Mouse (Mus musculus) limb, embryonic 12.5 days (tissue): ENCODE measurements around the gene App. TPM values are rescaled to one million over a fixed set of nuclear protein-coding genes. Genes with fewer than 3 reads are reported as not detected.

Source experiments
- ATAC-seq: fragments of 200-750 bp; cut with Nextera tagmentation; 2 replicates; pipeline ENCODE4 v1.8.0; 2017; ENCODE audit warnings: low read depth, moderate TSS enrichment; ENCODE audit not compliant: insufficient number of reproducible peaks, insufficient read depth, low FRiP score, low TSS enrichment
- H3K27ac ChIP-seq: fragments of 300-500 bp; sonication (generic); 2 replicates; pipeline ENCODE4 v1.5.1; 2016; ENCODE audit warnings: mild to moderate bottlenecking, moderate library complexity
- H3K27me3 ChIP-seq: fragments of 300-500 bp; sonication (generic); 2 replicates; pipeline ENCODE4 v1.6.1; 2016; ENCODE audit warnings: mild to moderate bottlenecking, moderate library complexity
- H3K36me3 ChIP-seq: fragments of 300-500 bp; sonication (generic); 2 replicates; pipeline ENCODE4 v1.6.1; 2016; ENCODE audit warnings: mild to moderate bottlenecking, moderate library complexity
- H3K4me1 ChIP-seq: fragments of 300-500 bp; sonication (generic); replicated peaks from 2 replicates; pipeline ENCODE4 v1.6.1; 2016
- H3K4me2 ChIP-seq: fragments of 300-500 bp; sonication (generic); 2 replicates; pipeline ENCODE4 v1.6.1; 2016; ENCODE audit warnings: mild to moderate bottlenecking, moderate library complexity
- H3K4me3 ChIP-seq: fragments of 300-500 bp; sonication (generic); replicated peaks from 2 replicates; pipeline ENCODE4 v1.5.1; 2016; ENCODE audit warnings: mild to moderate bottlenecking
- H3K9ac ChIP-seq: fragments of 300-500 bp; sonication (generic); replicated peaks from 2 replicates; pipeline ENCODE4 v1.6.1; 2016; ENCODE audit warnings: mild to moderate bottlenecking, moderate library complexity
- H3K9me3 ChIP-seq: fragments of 300-500 bp; sonication (generic); 2 replicates; pipeline ENCODE4 v1.6.1; 2016; ENCODE audit warnings: mild to moderate bottlenecking, moderate library complexity
- whole genome bisulfite sequencing: fragments of 180-500 bp; shearing (Covaris S2); methylation state at CpG from one replicate; pipeline ENCODE4 v1.1.7; 2016; 5-methylcytosine and 5-hydroxymethylcytosine counted together
- polyA plus RNA-seq: library from polyadenylated mRNA; unstranded; fragments of >200 nt; fragmentation: Nextera tagmentation; extraction: Ambion mirVana; gene quantifications from 2 replicates; pipeline ENCODE4 v1.2.1, GENCODE M21; 2016

The App gene
- polyA plus RNA-seq, 1 experiment from 2014 or later = 122 TPM

DNA sequence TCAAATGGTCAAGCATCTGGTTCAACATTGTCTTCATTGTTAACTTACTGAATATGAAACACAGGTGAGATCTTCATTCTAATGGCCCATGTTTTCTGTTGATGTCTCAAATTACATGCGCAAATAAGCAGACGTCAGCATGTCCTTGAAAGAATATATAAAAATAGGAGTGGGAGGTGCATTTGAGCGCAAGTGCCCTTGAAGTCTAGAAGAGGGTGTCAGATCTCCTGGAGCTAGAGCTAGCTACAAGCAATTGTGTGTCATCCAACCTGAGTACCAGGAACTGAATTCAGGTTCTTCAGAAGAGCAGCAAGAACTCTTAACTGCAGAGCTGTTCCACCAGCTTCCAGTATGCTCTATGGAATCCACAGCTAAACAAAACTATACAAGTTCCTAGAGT lies 72.0 kb downstream of the App start:
- WGBS = 81% methylated on average over 3 of the region's 3 CpGs

DNA sequence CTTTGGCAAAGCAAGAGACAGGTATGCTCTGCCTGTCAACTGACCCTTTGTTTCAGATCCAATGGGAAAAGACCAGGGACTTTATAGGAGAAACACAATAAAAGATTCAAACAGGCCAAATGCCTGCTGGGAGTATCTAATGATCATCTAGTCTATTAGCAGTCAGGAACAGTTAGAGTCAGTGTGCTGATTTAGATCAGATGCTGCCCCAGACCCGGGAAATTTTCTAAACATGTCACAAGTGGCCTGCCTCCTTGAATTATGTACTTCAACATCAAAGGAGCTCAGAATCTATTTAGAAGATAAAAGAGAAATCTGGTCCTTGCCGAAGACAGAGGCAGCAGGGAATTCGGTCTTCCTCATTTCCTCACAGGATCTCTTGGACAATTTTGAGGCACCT lies 72.8 kb downstream of the App start:
- 0 out of 2 replicates have a peak, but pooled peaks cover 4% of the 10 kb centered on the region for H3K4me1 ChIP-seq
- no peak overlapping the region for H3K4me3 ChIP-seq
- ATAC-seq = no peak
- peaks cover 28% of the 10 kb centered on the region for H3K36me3 ChIP-seq
- 4% methylated on average over 3 of the region's 3 CpGs for WGBS
- H3K9ac ChIP-seq = no peak overlapping the region
- no peak overlapping the region for H3K4me2 ChIP-seq
- no peak overlapping the region for H3K27ac ChIP-seq
- no peaks in the 10 kb centered on the region for H3K27me3 ChIP-seq
- H3K9me3 ChIP-seq = no peaks in the 10 kb centered on the region

More for the DNA sequence above, 72.0 kb downstream of the App start:
- no peak overlapping the region for H3K4me3 ChIP-seq
- H3K27ac ChIP-seq = no peak overlapping the region
- no peak for ATAC-seq
- no peak overlapping the region for H3K9ac ChIP-seq
- no peaks in the 10 kb centered on the region for H3K9me3 ChIP-seq
- H3K4me2 ChIP-seq = no peak overlapping the region
- no peaks in the 10 kb centered on the region for H3K27me3 ChIP-seq
- H3K4me1 ChIP-seq = peaks cover 8% of the 10 kb centered on the region
- H3K36me3 ChIP-seq = peaks cover 25% of the 10 kb centered on the region

DNA sequence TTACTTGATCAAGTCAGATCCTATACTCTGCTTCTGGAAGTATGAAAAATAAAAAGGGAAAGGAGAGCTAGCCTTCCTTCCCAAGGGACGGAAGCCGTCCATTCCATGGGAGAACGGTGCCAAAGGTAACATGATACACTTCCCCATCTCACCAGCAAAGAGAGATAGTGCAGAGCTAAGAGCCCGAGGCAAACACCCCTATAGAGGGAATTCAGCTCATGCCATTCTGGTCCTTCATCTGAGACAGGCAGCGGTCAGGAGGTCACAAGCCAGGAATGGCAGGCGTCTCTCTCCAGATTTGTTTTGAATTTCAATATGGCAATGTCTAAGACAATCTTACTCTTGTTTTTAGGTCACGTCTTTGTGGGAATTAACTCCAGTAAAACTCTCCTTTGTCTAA lies 74.1 kb downstream of the App start:
- H3K27ac ChIP-seq = no peak overlapping the region
- H3K9ac ChIP-seq = no peak overlapping the region
- WGBS = 57% methylated on average over 7 of the region's 7 CpGs

DNA sequence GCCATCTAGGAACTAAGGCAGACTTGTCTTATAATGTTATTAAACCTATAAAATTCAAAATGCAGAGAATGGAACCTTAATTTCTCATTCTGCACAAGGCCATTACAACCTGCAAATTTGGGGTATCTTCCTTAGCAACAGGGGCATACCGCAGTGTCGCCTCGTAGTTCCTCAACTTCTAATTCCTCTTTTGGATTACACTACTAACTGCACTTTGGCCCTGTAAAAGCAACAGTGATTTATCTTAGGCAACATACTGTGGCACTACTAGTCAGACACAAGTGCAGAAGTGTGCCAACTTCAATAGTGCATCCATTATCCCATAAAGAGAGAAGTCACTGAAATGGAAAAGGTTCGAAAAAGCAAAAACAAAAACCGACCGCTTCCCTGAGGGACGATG lies 74.5 kb downstream of the App start:
- H3K9me3 ChIP-seq = no peaks in the 10 kb centered on the region
- H3K36me3 ChIP-seq = peaks cover 28% of the 10 kb centered on the region
- H3K4me1 ChIP-seq = 0 out of 2 replicates have a peak, but pooled peaks cover 4% of the 10 kb centered on the region
- ATAC-seq = no peak
- no peak overlapping the region for H3K9ac ChIP-seq
- H3K27ac ChIP-seq = no peak overlapping the region
- no peak overlapping the region for H3K4me2 ChIP-seq
- H3K27me3 ChIP-seq = no peaks in the 10 kb centered on the region
- 94% methylated on average over 7 of the region's 7 CpGs for WGBS
- no peak overlapping the region for H3K4me3 ChIP-seq

More for the DNA sequence above, 74.1 kb downstream of the App start:
- no peak overlapping the region for H3K4me3 ChIP-seq
- H3K4me2 ChIP-seq = no peak overlapping the region
- ATAC-seq = no peak
- no peaks in the 10 kb centered on the region for H3K27me3 ChIP-seq
- H3K36me3 ChIP-seq = peaks cover 28% of the 10 kb centered on the region
- H3K4me1 ChIP-seq = 0 out of 2 replicates have a peak, but pooled peaks cover 4% of the 10 kb centered on the region
- no peaks in the 10 kb centered on the region for H3K9me3 ChIP-seq

- peaks cover 5% of the 10 kb centered on the region; the same call in 1 of the 2 replicates for H3K4me1 ChIP-seq
- ATAC-seq = no peak
- H3K9me3 ChIP-seq = no peaks in the 10 kb centered on the region
- H3K9ac ChIP-seq = no peak overlapping the region
- 85% methylated on average over 6 of the region's 6 CpGs for WGBS
- no peak overlapping the region for H3K4me3 ChIP-seq
- H3K27me3 ChIP-seq = no peaks in the 10 kb centered on the region
- H3K27ac ChIP-seq = no peak overlapping the region
- H3K36me3 ChIP-seq = peaks cover 11% of the 10 kb centered on the region
- no peak overlapping the region for H3K4me2 ChIP-seq
These were observed 77.2 kb downstream of the App start for GRCm38 (mm10) chr16:85096396-85096795.

- 91% methylated on average over 2 of the region's 2 CpGs for WGBS
- Histone ChIP-seq H3K4me1 (peaks cover 9% of the 10 kb centered on the region; the same call in 1 of the 2 replicates), H3K4me2 (no peak overlapping the region), H3K27me3 (no peaks in the 10 kb centered on the region), H3K9me3 (no peaks in the 10 kb centered on the region), H3K9ac (no peak overlapping the region), H3K27ac (no peak overlapping the region), H3K36me3 (peaks cover 10% of the 10 kb centered on the region), H3K4me3 (no peak overlapping the region)
- no peak for ATAC-seq
These were observed 77.6 kb downstream of the App start for GRCm38 (mm10) chr16:85095923-85096322.

DNA sequence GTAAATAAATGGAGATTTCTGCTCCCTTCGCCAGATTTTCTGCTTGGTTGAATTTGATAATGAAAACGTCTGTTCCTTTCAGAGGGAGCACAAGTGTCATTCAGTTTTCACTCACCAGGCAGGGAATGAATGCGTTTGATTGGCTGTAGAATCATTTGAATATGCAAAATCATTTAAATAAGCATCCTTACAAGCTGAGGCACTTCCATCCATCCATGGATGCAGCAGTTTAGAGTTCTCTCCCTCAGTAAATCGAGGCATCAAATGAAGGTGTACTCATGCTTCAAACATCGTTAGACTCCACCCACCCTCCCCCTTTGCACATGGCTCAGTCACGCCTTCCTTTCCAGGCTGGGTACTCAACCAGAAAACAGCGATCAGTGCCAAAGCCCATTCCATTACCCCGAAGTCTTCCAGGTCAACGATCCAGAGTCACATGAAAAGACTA lies 80.9 kb downstream of the App start:
- no peak overlapping the region for H3K4me2 ChIP-seq
- no peak overlapping the region for H3K27ac ChIP-seq
- no peaks in the 10 kb centered on the region for H3K27me3 ChIP-seq
- no peak overlapping the region for H3K4me3 ChIP-seq
- no peak for ATAC-seq
- H3K9me3 ChIP-seq = no peaks in the 10 kb centered on the region
- peaks cover 10% of the 10 kb centered on the region for H3K36me3 ChIP-seq
- no peak overlapping the region for H3K9ac ChIP-seq
- WGBS = 77% methylated on average over 9 of the region's 9 CpGs
- peaks cover 8% of the 10 kb centered on the region; the same call in 1 of the 2 replicates for H3K4me1 ChIP-seq

- no peaks in the 10 kb centered on the region for H3K27me3 ChIP-seq
- H3K4me1 ChIP-seq = peaks cover 8% of the 10 kb centered on the region; the same call in 1 of the 2 replicates
- H3K9ac ChIP-seq = no peak overlapping the region
- H3K4me2 ChIP-seq = no peak overlapping the region
- no peak overlapping the region for H3K4me3 ChIP-seq
- no peak overlapping the region for H3K27ac ChIP-seq
- no peaks in the 10 kb centered on the region for H3K9me3 ChIP-seq
- WGBS = 53% methylated on average over 1 of the region's 1 CpGs
- peaks cover 10% of the 10 kb centered on the region for H3K36me3 ChIP-seq
- no peak for ATAC-seq
These were observed 81.4 kb downstream of the App start for GRCm38 (mm10) chr16:85092183-85092582.

- no peak overlapping the region for H3K4me2 ChIP-seq
- H3K27ac ChIP-seq = no peak overlapping the region
- no peaks in the 10 kb centered on the region for H3K9me3 ChIP-seq
- H3K4me1 ChIP-seq = peaks cover 8% of the 10 kb centered on the region; the same call in 1 of the 2 replicates
- H3K36me3 ChIP-seq = no peaks in the 10 kb centered on the region
- ATAC-seq = no peak
- no peak overlapping the region for H3K9ac ChIP-seq
- no peak overlapping the region for H3K4me3 ChIP-seq
- no peaks in the 10 kb centered on the region for H3K27me3 ChIP-seq
- 65% methylated on average over 14 of the region's 14 CpGs for WGBS
These were observed 82.6 kb downstream of the App start for GRCm38 (mm10) chr16:85090992-85091391.

DNA sequence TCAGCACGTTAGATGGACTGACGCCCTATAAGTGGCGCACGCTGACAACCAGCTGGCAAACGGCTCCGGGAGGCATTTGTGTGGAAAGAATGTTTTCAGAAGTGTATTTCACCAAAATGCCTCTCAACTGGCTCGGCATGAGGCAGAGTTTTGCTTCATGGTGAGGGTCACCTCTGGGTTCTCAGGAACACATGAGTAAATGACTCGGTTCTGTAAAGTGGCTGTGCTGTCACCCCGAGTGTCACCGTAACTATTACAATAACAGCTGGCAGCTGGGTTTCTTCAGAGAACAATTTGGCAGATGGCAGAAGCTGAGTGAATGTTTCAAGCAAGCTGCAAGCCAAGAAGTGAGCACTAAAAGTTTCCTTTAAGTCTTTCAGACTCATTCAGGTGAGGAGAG lies 85.4 kb downstream of the App start:
- Histone ChIP-seq H3K36me3 (0 out of 2 replicates have a peak, but pooled peaks cover 7% of the 10 kb centered on the region), H3K9ac (no peak overlapping the region), H3K27me3 (no peaks in the 10 kb centered on the region), H3K4me2 (no peak overlapping the region), H3K4me3 (no peak overlapping the region), H3K4me1 (peaks cover 8% of the 10 kb centered on the region; the same call in 1 of the 2 replicates), H3K27ac (no peak overlapping the region), H3K9me3 (no peaks in the 10 kb centered on the region)
- ATAC-seq = no peak
- 86% methylated on average over 10 of the region's 10 CpGs for WGBS

DNA sequence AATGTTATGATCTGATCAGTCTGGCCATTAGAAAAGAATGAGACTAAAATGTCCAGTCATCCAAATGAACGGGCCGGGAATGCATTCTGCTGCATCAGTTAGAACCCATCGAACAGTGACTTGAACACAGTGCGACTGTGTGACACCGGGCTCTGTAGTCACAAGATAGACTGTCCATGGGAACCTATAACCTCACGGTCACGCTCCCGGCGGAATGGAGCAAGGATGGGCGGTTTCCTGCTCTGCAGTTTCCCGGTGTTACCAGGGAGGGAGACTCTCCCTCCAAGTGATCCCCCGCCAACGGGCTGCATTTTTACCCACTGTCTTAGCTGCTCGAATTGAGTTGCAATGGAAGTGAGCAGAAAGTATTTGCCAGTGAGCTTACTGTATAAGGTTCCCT lies 87.3 kb downstream of the App start:
- Histone ChIP-seq H3K4me1 (peaks cover 6% of the 10 kb centered on the region; the same call in 1 of the 2 replicates), H3K4me3 (no peak overlapping the region), H3K27me3 (no peaks in the 10 kb centered on the region), H3K27ac (no peak overlapping the region), H3K9ac (no peak overlapping the region), H3K4me2 (no peak overlapping the region), H3K36me3 (peaks cover 20% of the 10 kb centered on the region; the same call in 1 of the 2 replicates), H3K9me3 (no peaks in the 10 kb centered on the region)
- WGBS = 87% methylated on average over 14 of the region's 14 CpGs
- no peak for ATAC-seq

- ATAC-seq = no peak
- H3K27ac ChIP-seq = no peak overlapping the region
- WGBS = 76% methylated on average over 6 of the region's 6 CpGs
These were observed 87.7 kb downstream of the App start for GRCm38 (mm10) chr16:85085902-85086301.

More at GRCm38 (mm10) chr16:85085902-85086301, 87.7 kb downstream of the App start:
- Histone ChIP-seq H3K4me3 (no peak overlapping the region), H3K4me2 (no peak overlapping the region), H3K9ac (no peak overlapping the region), H3K27me3 (no peaks in the 10 kb centered on the region), H3K36me3 (peaks cover 24% of the 10 kb centered on the region; the same call in 1 of the 2 replicates), H3K4me1 (0 out of 2 replicates have a peak, but pooled peaks cover 3% of the 10 kb centered on the region), H3K9me3 (no peaks in the 10 kb centered on the region)
